Mouse (Mus musculus) layer of hippocampus, adult 2 months (tissue): Measurements from ENCODE around the gene Tpst2. TPM values are rescaled to one million over a fixed set of nuclear protein-coding genes. Genes with fewer than 3 reads are reported as not detected.

Experiments
- DNase-seq, 2 experiments: peaks; one replicate each; pipeline ENCODE4 v3.0.0; 2022; ENCODE audit warnings: low spot score in 2 of 2
- H3K27ac ChIP-seq: fragments of 200-600 bp; 2 replicates; pipeline ENCODE4 v1.8.1; 2022
- H3K4me3 ChIP-seq: fragments of 200-600 bp; 2 replicates; pipeline ENCODE4 v1.8.1; 2022; ENCODE audit warnings: mild to moderate bottlenecking
- CTCF ChIP-seq: fragments of 200-600 bp; conservative IDR thresholded peaks from 2 replicates; pipeline ENCODE4 v1.8.1; 2022; ENCODE audit warnings: antibody characterized with exemption, mild to moderate bottlenecking, moderate library complexity
- total RNA-seq, 2 experiments: library from RNA; stranded (reverse); gene quantifications; 2 replicates each; pipeline ENCODE4 v1.2.3; 2021

The Tpst2 gene
- total RNA-seq, 2 experiments from 2014 or later = 45.3 to 45.4 TPM

DNA sequence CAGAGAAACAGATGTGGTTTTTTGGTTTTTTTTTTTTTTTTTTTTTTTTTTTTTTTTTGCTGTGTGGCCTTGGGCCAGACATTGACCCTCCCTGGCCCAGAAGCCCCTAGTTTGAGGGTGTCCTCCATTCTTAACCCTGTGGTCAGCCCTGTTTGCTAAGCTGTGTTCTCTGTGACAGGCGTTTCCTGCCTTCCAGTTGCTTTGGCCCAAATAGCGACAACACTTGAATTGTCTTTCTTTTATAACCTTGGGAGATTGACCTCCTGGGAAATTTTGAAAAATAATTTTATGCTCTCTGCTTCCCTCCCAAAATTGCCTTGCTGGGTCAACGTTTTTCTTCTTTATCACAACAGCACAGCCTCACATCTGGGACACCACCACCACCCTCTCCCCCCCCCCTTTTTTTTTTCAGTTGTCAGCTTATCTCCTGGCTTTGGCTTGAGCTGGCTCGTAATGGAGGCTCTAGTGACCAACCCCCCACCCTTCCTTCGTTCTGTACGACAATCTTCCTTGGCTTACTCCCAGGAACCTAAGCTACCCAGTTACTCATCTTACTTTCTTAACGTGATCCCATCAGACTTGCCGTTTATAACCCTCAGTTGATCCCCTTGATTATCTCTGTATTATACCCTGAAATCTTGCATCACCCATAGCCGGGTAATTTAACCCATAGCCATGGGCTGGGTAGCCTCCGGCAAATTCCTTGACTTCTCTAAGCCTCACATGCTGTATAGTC lies 32.8 kb upstream of the Tpst2 start:
- H3K27ac ChIP-seq = no peak overlapping the region
- H3K4me3 ChIP-seq = no peak overlapping the region
- TF ChIP-seq CTCF = no peak
- no peak for DNase-seq

- no peak overlapping the region for H3K4me3 ChIP-seq
- H3K27ac ChIP-seq = no peak overlapping the region
- no peak for TF ChIP-seq CTCF
- no peak for DNase-seq
These were observed 32.3 kb upstream of the Tpst2 start for GRCm38 (mm10) chr5:112244275-112244562.

DNA sequence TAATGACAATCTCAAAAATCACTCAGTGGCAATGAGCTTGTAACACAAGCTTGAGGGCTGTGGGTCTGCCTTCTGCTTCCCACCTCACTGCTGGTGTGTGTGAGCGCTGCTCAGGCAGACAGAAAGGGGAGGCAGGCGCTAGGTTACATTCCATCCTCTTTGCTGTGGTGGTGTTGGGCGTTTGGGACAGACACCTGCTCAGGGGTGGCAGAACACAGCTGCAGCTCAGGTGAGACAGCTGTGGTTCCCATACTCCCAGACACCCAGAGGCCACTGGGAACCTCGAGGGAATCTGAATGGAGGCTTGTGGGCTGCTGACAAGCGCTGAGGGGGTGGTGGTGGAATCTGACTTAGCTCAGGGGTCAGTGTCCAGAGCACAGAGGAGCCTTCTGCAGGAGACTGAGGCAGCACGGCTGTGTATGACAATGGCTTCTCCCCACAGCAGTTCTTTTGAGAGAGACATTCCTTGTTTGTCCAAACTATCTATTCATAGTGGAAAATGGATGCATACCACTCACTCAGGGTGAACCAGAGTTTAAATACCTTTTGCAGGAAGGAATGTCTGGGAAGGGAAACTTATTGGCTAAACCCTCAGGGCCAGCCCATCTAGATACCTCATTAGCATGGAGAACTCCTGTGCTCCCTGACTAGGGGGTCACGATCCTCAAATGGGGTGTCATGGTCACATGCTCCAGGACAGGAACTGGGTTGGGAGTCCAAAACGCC lies 31.4 kb upstream of the Tpst2 start:
- no peak for TF ChIP-seq CTCF
- no peak for DNase-seq
- Histone ChIP-seq H3K27ac (no peak overlapping the region), H3K4me3 (no peak overlapping the region)

GRCm38 (mm10) chr5:112247399-112247798 lies 29.1 kb upstream of the Tpst2 start:
- TF ChIP-seq CTCF = no peak
- H3K4me3 ChIP-seq = no peak overlapping the region
- DNase-seq = no peak
- H3K27ac ChIP-seq = no peak overlapping the region

- Histone ChIP-seq H3K27ac (no peak overlapping the region), H3K4me3 (no peak overlapping the region)
- DNase-seq = no peak
- no peak for TF ChIP-seq CTCF
These were observed 27.4 kb upstream of the Tpst2 start for GRCm38 (mm10) chr5:112249106-112249505.

GRCm38 (mm10) chr5:112252400-112252799 lies 24.1 kb upstream of the Tpst2 start, which contains the start of gene Cryba4:
TSS of gene Cryba4 (minus strand) at chr5:112252518.
- no peak for TF ChIP-seq CTCF
- Histone ChIP-seq H3K4me3 (no peak within 1 kb of the TSS), H3K27ac (peak within 1 kb of the TSS; percentile 48; the same call in 1 of the 2 replicates)
- DNase-seq = no peak

GRCm38 (mm10) chr5:112253169-112253568 lies 23.3 kb upstream of the Tpst2 start:
- no peak for DNase-seq
- no peak for TF ChIP-seq CTCF
- H3K4me3 ChIP-seq = no peak overlapping the region
- peak overlapping the region; percentile 7; the same call in 1 of the 2 replicates for H3K27ac ChIP-seq

DNA sequence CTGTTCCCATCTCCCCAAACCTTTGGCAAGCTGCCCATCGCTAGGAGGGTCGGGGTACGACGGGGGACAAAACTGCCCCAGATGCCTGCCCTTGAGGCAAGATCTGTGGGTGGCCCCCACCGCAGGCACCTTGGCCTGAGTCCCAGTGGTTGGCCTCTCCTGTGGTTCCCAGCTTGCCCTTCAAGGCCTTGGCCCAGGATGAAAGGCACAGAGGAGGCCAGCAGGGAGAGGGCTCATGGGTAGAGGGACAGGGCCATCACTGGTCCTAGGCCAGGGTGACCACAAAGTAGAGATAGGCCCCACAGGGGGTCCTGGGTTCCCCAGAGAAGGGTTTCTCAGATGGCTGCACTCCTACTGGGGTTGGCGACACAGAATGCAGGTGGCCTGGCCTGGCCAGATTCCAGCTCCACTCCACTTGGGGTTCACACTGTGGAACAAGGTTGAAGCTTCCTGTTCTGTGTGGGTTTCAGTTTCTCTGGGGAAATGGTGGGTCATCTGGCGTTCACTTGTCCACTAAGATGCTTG lies 22.1 kb upstream of the Tpst2 start:
- Histone ChIP-seq H3K4me3 (no peak overlapping the region), H3K27ac (peak overlapping the region; percentile 76)

DNA sequence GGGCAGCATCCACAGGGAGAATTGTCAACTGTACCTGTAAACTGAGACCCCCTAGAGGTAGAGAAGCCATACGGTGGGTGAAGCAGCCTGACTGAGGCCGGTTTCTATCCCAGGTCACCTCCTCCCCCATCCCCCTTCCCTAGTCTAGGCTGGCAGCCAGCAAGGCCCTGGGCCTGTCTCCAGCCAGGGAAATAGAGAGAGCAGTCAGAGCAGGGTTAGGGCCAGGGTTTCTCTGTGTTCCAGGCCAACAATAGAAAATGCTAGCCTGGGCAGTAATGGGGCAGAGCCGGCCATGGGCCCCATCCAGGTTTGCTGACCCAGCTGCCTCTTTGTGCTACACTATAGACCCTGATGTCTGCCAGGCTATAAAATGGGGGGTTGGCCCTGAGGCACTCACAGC lies 21.1 kb upstream of the Tpst2 start, which contains the start of gene Crybb1:
TSS of gene Crybb1 (plus strand) at position 390 of the 400 bp plus-strand sequence.
- Histone ChIP-seq H3K27ac (peak within 1 kb of the TSS; percentile 76), H3K4me3 (no peak within 1 kb of the TSS)
- peak; percentile 80 to 81 for DNase-seq
- no peak for TF ChIP-seq CTCF

More for the DNA sequence above, 22.1 kb upstream of the Tpst2 start:
- DNase-seq = peak; percentile 45 to 75
- no peak for TF ChIP-seq CTCF

- H3K27ac ChIP-seq = peak overlapping the region; percentile 76
- DNase-seq = no peak
- TF ChIP-seq CTCF = no peak
- no peak overlapping the region for H3K4me3 ChIP-seq
These were observed 20.0 kb upstream of the Tpst2 start for GRCm38 (mm10) chr5:112256457-112256856.

DNA sequence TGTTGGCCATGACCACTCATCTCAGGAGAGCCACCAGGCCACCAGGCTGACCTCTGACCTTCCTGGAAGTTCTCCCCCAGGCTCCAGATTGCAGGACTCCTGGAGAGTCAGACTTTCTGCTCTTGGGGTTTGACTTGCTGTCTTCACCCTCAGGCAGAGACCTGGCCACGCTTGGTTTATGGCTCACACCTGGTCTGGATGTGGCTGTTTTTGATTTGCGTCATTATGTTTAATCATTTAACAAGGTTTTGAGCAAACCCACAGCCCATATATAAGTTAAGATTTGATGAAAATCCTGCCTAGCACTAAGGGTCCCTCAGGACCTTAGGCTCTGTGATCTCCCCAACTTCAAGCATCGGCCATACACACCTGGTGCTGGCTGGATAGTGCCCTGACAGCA lies 18.6 kb upstream of the Tpst2 start:
- no peak overlapping the region for H3K4me3 ChIP-seq
- no peak for DNase-seq
- TF ChIP-seq CTCF = no peak
- H3K27ac ChIP-seq = no peak overlapping the region

DNA sequence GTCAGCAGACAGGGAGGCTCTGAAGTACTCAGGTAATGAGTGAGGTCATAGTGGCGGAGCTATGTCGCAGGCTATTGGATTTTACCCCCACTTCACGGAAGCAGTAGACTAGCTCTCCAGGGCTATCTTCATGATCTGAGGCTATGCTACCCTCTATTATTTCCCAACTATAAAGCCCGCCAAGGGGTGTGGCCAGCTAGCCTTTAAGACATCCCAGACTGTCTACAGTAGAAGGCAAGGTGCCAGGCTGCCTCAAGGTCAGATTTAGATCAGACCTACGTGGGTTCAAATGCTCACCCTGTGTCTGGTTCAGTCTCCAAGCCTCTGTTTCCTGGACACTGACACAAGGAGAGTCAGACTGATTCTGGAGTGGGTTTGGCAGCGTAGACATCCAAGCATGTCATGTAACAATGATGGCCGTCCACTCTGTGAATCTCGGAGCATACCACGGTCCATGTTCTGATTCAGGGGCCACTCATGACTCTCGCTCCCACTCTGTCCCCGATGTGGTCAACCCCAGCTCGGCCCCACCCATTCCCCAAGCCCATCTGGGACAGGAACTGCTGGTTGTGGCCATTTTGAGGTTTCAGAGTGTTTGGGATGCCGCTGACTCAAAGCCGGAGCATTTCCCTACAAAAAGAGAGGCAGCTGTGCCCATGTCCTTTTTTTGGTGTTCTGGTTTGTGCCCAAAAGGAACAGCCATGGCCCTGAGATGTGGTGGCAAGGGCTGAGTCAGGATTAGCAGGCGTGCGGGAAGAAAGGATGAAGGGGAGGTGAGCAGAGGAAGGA lies 16.4 kb upstream of the Tpst2 start:
- Histone ChIP-seq H3K27ac (no peak overlapping the region), H3K4me3 (no peak overlapping the region)
- no peak for DNase-seq
- no peak for TF ChIP-seq CTCF

DNA sequence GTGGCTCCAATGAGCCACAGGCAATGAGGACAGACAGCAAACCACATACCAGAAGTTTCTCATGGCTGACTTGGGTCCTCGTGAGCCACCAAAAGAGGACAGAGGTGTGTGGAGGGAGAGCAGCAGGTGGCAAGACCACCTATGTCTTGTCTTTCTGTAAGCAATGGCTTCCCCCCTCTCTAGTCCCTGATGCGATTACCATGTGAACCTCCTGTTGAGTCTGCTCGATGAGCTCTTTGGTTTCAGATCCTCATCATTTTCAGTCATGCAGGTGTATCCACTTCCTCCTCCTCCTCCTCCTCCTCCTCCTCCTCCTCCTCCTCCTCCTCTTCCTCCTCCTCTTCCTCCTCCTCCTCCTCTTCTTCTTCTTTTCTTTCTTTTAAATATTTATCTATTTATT lies 15.7 kb upstream of the Tpst2 start:
- no peak for TF ChIP-seq CTCF
- DNase-seq = no peak
- no peak overlapping the region for H3K27ac ChIP-seq
- no peak overlapping the region for H3K4me3 ChIP-seq
